Mouse (Mus musculus) liver, postnatal 0 days (tissue): ENCODE results near the gene Gnptab. TPM values are rescaled to one million over a fixed set of nuclear protein-coding genes. Genes with fewer than 3 reads are reported as not detected.
"Not testable (repeated sequence)": the region's sequence is repeated elsewhere in the genome, so short reads cannot be mapped to it uniquely, and the experiment has no call there.

Experiments used
- ATAC-seq: fragments of 200-750 bp; cut with Nextera tagmentation; 2 replicates; pipeline ENCODE4 v1.8.0; 2017; ENCODE audit warnings: mild to moderate bottlenecking, moderate library complexity
- DNase-seq: peaks from one replicate; pipeline ENCODE4 v3.0.0-alpha.2; 2016
- H3K27ac ChIP-seq: fragments of 300-500 bp; sonication (generic); 2 replicates; pipeline ENCODE4 v1.5.1; 2014; ENCODE audit warnings: antibody characterized with exemption, moderate library complexity, mild to moderate bottlenecking, low read depth
- H3K27me3 ChIP-seq: fragments of 300-500 bp; sonication (generic); 2 replicates; pipeline ENCODE4 v1.6.1; 2014; ENCODE audit warnings: low read length, control low read depth, mixed read lengths; ENCODE audit not compliant: insufficient read depth
- H3K36me3 ChIP-seq: fragments of 300-500 bp; sonication (generic); replicated peaks from 2 replicates; pipeline ENCODE4 v1.6.1; 2014; ENCODE audit warnings: mild to moderate bottlenecking, control low read depth, low read length, moderate library complexity, mixed read lengths; ENCODE audit not compliant: insufficient read depth
- H3K4me1 ChIP-seq: fragments of 300-500 bp; sonication (generic); 2 replicates; pipeline ENCODE4 v1.6.1; 2014; ENCODE audit warnings: antibody characterized with exemption, mild to moderate bottlenecking, control low read depth; ENCODE audit not compliant: insufficient read depth
- H3K4me2 ChIP-seq: fragments of 300-500 bp; sonication (generic); 2 replicates; pipeline ENCODE4 v1.6.1; 2014; ENCODE audit warnings: low read depth, mild to moderate bottlenecking, low read length, moderate library complexity, mixed read lengths
- H3K4me3 ChIP-seq: fragments of 300-500 bp; sonication (generic); 2 replicates; pipeline ENCODE4 v1.5.1; 2014; ENCODE audit warnings: low read depth, low read length
- H3K9ac ChIP-seq: fragments of 300-500 bp; sonication (generic); replicated peaks from 2 replicates; pipeline ENCODE4 v1.6.1; 2014; ENCODE audit warnings: mild to moderate bottlenecking, moderate library complexity
- H3K9me3 ChIP-seq: fragments of 300-500 bp; sonication (generic); 2 replicates; pipeline ENCODE4 v1.6.1; 2016; ENCODE audit warnings: mild to moderate bottlenecking, control low read depth, low read length, mixed read lengths
- CTCF ChIP-seq: sonication (generic); IDR thresholded peaks from 2 replicates; pipeline ENCODE4 v1.5.1; 2016; ENCODE audit warnings: antibody characterized with exemption, low read depth
- EP300 ChIP-seq: IDR thresholded peaks from 2 replicates; pipeline ENCODE4 v1.6.1; 2016; ENCODE audit warnings: antibody characterized with exemption, low read depth, mild to moderate bottlenecking
- WGBS: fragments of 180-500 bp; shearing (Covaris S2); extraction: QIAGEN DNeasy Blood & Tissue Kit; methylation state at CpG from one replicate; pipeline ENCODE4 v1.1.7; 2014; ENCODE audit not compliant: insufficient replicate concordance; 5-methylcytosine and 5-hydroxymethylcytosine counted together
- polyA plus RNA-seq: library from polyadenylated mRNA; unstranded; fragments of >200 nt; fragmentation: Nextera tagmentation; extraction: Ambion mirVana; gene quantifications from 2 replicates; pipeline ENCODE4 v1.2.1, GENCODE M21; 2015

The Gnptab gene
- polyA plus RNA-seq, 1 experiment from 2014 or later, result 1.8 TPM

DNA sequence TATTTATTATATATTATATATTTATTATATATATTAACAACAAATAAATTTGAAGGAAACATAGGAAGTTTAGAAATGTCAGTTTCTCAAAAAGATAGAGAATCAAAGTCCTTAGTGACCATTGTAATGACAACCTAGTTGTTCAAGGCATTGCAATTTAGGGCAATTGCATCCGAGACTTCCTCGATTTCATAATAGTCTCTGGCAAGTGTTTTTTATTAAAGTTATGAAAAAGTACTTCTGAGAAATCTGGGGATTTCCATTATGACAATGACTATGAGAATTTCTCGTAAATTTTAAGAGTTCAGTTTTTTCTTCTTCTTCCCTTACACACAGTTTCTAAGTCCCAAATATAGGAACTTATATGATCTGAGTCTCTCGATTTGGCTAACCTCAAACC is 6.5 kb upstream of the Gnptab start:
- TF ChIP-seq CTCF (no peak), EP300 (no peak)
- no peaks in the 10 kb centered on the region for H3K4me1 ChIP-seq
- ATAC-seq, result no peak

DNA sequence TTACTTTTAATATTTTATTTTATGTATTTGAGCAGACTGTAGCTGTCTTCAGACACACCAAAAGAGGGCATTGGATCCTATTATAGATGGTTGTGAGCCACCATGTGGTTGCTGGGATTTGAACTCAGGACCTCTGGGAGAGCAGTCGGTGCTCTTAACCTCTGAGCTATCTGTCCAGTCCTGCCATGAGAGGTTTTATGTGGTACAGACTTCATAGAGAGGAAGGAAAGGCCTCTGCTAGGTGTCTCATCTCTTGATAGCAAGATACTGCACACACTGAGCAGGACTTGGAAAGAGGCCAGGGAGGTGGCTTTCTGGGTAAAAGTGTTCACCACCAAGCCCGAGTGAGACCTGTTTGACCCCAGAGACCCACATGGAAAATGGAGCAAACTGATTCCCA is 6.0 kb upstream of the Gnptab start:
- H3K9me3 ChIP-seq, H3K4me2 ChIP-seq, H3K4me3 ChIP-seq, H3K9ac ChIP-seq, H3K4me1 ChIP-seq, H3K27ac ChIP-seq, ATAC-seq, H3K27me3 ChIP-seq, DNase-seq, H3K36me3 ChIP-seq: not testable (repeated sequence)
- 52% methylated on average over 2 of the region's 2 CpGs for WGBS

More for the DNA sequence above, 6.5 kb upstream of the Gnptab start:
- Histone ChIP-seq H3K4me3 (no peak overlapping the region), H3K9me3 (no peaks in the 10 kb centered on the region), H3K36me3 (no peaks in the 10 kb centered on the region), H3K27me3 (no peaks in the 10 kb centered on the region), H3K27ac (no peak overlapping the region), H3K9ac (no peak overlapping the region), H3K4me2 (no peak overlapping the region)
- DNase-seq, result no peak
- 69% methylated on average over 4 of the region's 4 CpGs for WGBS

DNA sequence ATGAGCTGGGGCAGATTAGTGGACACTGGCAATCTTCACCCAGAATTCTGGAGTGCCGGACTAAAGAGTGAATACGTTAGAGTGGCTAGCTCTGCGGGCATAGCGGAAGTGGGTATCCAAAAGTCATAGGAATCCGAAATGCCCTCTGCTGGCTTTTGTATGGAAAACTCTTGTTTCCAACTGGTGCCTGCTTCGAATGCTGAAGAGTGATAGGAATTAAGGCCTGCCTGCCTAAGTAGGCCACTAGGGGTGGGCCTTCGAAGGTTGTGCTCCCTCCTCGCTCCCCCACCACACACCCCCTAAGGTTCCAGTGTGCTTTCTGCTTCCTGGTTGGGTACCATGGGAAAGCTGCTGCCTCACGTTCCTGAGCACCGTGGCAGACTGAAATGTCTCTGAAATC is 3.9 kb upstream of the Gnptab start:
- Histone ChIP-seq H3K4me2 (no peak overlapping the region), H3K4me1 (peaks cover 3% of the 10 kb centered on the region), H3K36me3 (no peaks in the 10 kb centered on the region), H3K27ac (no peak overlapping the region), H3K9me3 (no peaks in the 10 kb centered on the region), H3K27me3 (no peaks in the 10 kb centered on the region), H3K4me3 (no peak overlapping the region), H3K9ac (no peak overlapping the region)
- no peak for TF ChIP-seq CTCF
- WGBS, result 57% methylated on average over 10 of the region's 10 CpGs
- no peak for DNase-seq
- no peak for ATAC-seq

- no peak overlapping the region for H3K4me2 ChIP-seq
Measured at GRCm38 (mm10) chr10:88376770-88377169, 2.2 kb upstream of the Gnptab start.

GRCm38 (mm10) chr10:88377666-88378065 is 1.3 kb upstream of the Gnptab start:
- Histone ChIP-seq H3K27me3 (no peaks in the 10 kb centered on the region), H3K36me3 (no peaks in the 10 kb centered on the region), H3K9ac (no peak overlapping the region), H3K4me1 (peaks cover 7% of the 10 kb centered on the region), H3K4me2 (no peak overlapping the region), H3K27ac (no peak overlapping the region), H3K9me3 (no peaks in the 10 kb centered on the region), H3K4me3 (no peak overlapping the region)
- WGBS, result 67% methylated on average over 4 of the region's 4 CpGs
- TF ChIP-seq CTCF, result no peak
- TF ChIP-seq EP300, result no peak
- DNase-seq (no peak), ATAC-seq (no peak)

More at GRCm38 (mm10) chr10:88376770-88377169, 2.2 kb upstream of the Gnptab start:
- Histone ChIP-seq H3K9me3 (no peaks in the 10 kb centered on the region), H3K4me3 (no peak overlapping the region), H3K9ac (no peak overlapping the region), H3K4me1 (peaks cover 7% of the 10 kb centered on the region), H3K27me3 (no peaks in the 10 kb centered on the region), H3K36me3 (no peaks in the 10 kb centered on the region), H3K27ac (no peak overlapping the region)
- DNase-seq (peak; percentile 87), ATAC-seq (no peak)
- no peak for TF ChIP-seq EP300
- TF ChIP-seq CTCF, result peak; percentile 98
- 5% methylated on average over 11 of the region's 11 CpGs for WGBS

DNA sequence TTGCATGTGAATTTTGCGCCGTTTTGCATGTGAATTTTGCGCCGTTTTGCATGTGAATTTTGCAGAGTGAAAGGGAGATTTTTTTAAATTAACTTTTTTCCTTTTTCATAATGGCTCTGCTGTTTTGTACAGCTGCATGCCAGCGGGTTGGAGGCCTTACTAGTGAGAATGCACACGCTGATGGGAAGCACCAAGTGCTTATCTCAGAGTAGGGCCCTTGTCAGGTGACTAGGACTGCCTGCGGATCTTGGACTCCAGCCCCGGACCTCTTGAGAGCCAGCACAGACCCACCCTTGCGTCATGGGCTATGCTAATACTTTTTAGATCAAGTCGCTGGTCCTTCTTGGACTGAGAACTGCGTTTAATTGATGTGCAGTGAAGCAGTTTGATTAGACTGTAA is 1.1 kb downstream of the Gnptab start:
- 3% methylated on average over 11 of the region's 11 CpGs for WGBS
- no peaks in the 10 kb centered on the region for H3K9me3 ChIP-seq
- H3K4me1 ChIP-seq, result peaks cover 13% of the 10 kb centered on the region
- H3K27me3 ChIP-seq, result no peaks in the 10 kb centered on the region
- DNase-seq (no peak), ATAC-seq (peak; percentile 40)
- peak overlapping the region; percentile 85 for H3K4me2 ChIP-seq
- H3K9ac ChIP-seq, result peak overlapping the region; percentile 74
- no peak for TF ChIP-seq CTCF
- TF ChIP-seq EP300, result no peak
- H3K27ac ChIP-seq, result no peak overlapping the region
- no peaks in the 10 kb centered on the region for H3K36me3 ChIP-seq
- H3K4me3 ChIP-seq, result peak overlapping the region; percentile 80
